ENCODE assay signal across 8 mouse cellular contexts in genomic region chr5:33819876-33820732, GRCm38 (mm10). TPM values are rescaled to one million over a fixed set of nuclear protein-coding genes. Genes with fewer than 3 reads are reported as not detected.
A peak's percentile ranks its signal among the peaks of the same experiment; 100 is the strongest.
DNase-seq lines count a peak whose midpoint lies in the region; ATAC-seq and TF ChIP-seq lines count a peak whose summit lies in the region.

Gene Nsd2, plus strand, starts transcription at chr5:33820725.

- no peaks in the 10 kb centered on the region for H3K27me3 ChIP-seq in hindbrain, postnatal 0 days (ENCODE audit: insufficient read depth, low read length)
- H3K27me3 ChIP-seq in megakaryocyte, embryonic 14.5 days (replicated peaks) = peaks cover 19% of the 10 kb centered on the region

- ATAC-seq in hindbrain, postnatal 0 days = peak; percentile 92

- H3K4me2 ChIP-seq in hindbrain, postnatal 0 days (ENCODE audit: low read depth, low read length) = peak within 1 kb of the TSS; percentile 73

- peak within 1 kb of the TSS; percentile 99 for H3K4me3 ChIP-seq in gastrocnemius, adult 2 months
- peak within 1 kb of the TSS; percentile 95 for H3K4me3 ChIP-seq in hindbrain, postnatal 0 days (ENCODE audit: low read length)
- H3K4me3 ChIP-seq in megakaryocyte, embryonic 14.5 days (replicated peaks) = peak within 1 kb of the TSS; percentile 96

- intact Hi-C loops in gastrocnemius, adult 2 months (cut with DNase I) = loop anchor here (2.0 to 5.0 kb wide), 2 partner anchors 37 to 117 kb away; partner anchors contain the start of genes Letm1 and Nelfa

- no peak for TF ChIP-seq CTCF in gastrocnemius, adult 2 months (IDR thresholded peaks at IDR 0.05)
- TF ChIP-seq CTCF in hindbrain, postnatal 0 days (IDR thresholded peaks at IDR 0.05; ENCODE audit: low read depth) = no peak

- H3K9ac ChIP-seq in hindbrain, postnatal 0 days (replicated peaks; ENCODE audit: low read length) = peak within 1 kb of the TSS; percentile 99

- peaks cover 18% of the 10 kb centered on the region for H3K4me1 ChIP-seq in hindbrain, postnatal 0 days (ENCODE audit: insufficient read depth, low read length)
- peaks cover 43% of the 10 kb centered on the region for H3K4me1 ChIP-seq in megakaryocyte, embryonic 14.5 days

- H3K27ac ChIP-seq in gastrocnemius, adult 2 months = peak within 1 kb of the TSS; percentile 87
- H3K27ac ChIP-seq in hindbrain, postnatal 0 days = peak within 1 kb of the TSS; percentile 99

- H3K9me3 ChIP-seq in hindbrain, postnatal 0 days (ENCODE audit: low read length) = no peaks in the 10 kb centered on the region
- no peaks in the 10 kb centered on the region for H3K9me3 ChIP-seq in megakaryocyte, embryonic 14.5 days

- no peaks in the 10 kb centered on the region for H3K36me3 ChIP-seq in hindbrain, postnatal 0 days (ENCODE audit: insufficient read depth, low read length)
- no peaks in the 10 kb centered on the region for H3K36me3 ChIP-seq in megakaryocyte, embryonic 14.5 days (replicated peaks; ENCODE audit: low read length)

- under 1% methylated on average over 102 of the region's 136 CpGs for WGBS in hindbrain, postnatal 0 days

- peak; percentile 31 for DNase-seq in WW6 (ENCODE audit: low read depth, low spot score)
- peak; percentile 67 to 92 for DNase-seq in cerebellum, postnatal 4 days (ENCODE audit: low spot score in 2 of 2)
- DNase-seq in gastrocnemius, adult 2 months = peak; percentile 94
- DNase-seq in hindbrain, postnatal 0 days (ENCODE audit: low spot score) = peak; percentile 99
- DNase-seq in left cerebral cortex, adult 8-10 months (ENCODE audit: low spot score in 2 of 2) = peak; percentile 71 to 93
- DNase-seq in right cerebral cortex, postnatal 10 days (ENCODE audit: low spot score in 2 of 2) = peak; percentile 95 to 96
- DNase-seq in urinary bladder, postnatal 25 days (ENCODE audit: low spot score) = peak; percentile 76

RNA-seq across cellular contexts. Expression of gene Nsd2, which starts in this region (rescaled TPM):
- 10 to 100 TPM in 1 of 2 experiments, 1 to 10 TPM in 1; 9.7 to 10.6 TPM for total RNA-seq in gastrocnemius, adult 2 months (2021)
- total RNA-seq in hindbrain, postnatal 0 days (2014; rRNA removed) = 76.2 and 81.1 TPM in 2 replicates
- 64.0 and 69.4 TPM in 2 replicates for polyA plus RNA-seq in hindbrain, postnatal 0 days (2015; fragmentation: Nextera tagmentation; extraction: Ambion mirVana)
- total RNA-seq in left cerebral cortex, adult 8-10 months (2022) = 100 to 1,000 TPM; 132 to 163 (median 146) TPM
- polyA plus RNA-seq in megakaryocyte, embryonic 14.5 days (2012; ENCODE audit: insufficient read depth, low replicate concordance) = 2.4 and 3.3 TPM in 2 replicates

Comparison
In these comparisons a context has a peak if more than half of its experiments do, and no peak if none do; other contexts are left out.
1. Peak in every context shown above with its lines: DNase-seq, ATAC-seq, H3K4me3 ChIP-seq and H3K27ac ChIP-seq.
2. RNA of gene Nsd2 (polyA plus RNA-seq): 64.0 to 69.4 TPM in hindbrain, postnatal 0 days; 2.4 to 3.3 TPM in megakaryocyte, embryonic 14.5 days; every median in the first group is over 10 times any median in the second.
3. DNase-seq: peak in every context shown above with its lines; median percentile 99 in hindbrain, postnatal 0 days; 96 in right cerebral cortex, postnatal 10 days; 94 in gastrocnemius, adult 2 months; 82 in left cerebral cortex, adult 8-10 months; 80 in cerebellum, postnatal 4 days; 76 in urinary bladder, postnatal 25 days; 31 in WW6.